Mouse (Mus musculus): ENCODE measurements around the gene Pradc1.

DNA sequence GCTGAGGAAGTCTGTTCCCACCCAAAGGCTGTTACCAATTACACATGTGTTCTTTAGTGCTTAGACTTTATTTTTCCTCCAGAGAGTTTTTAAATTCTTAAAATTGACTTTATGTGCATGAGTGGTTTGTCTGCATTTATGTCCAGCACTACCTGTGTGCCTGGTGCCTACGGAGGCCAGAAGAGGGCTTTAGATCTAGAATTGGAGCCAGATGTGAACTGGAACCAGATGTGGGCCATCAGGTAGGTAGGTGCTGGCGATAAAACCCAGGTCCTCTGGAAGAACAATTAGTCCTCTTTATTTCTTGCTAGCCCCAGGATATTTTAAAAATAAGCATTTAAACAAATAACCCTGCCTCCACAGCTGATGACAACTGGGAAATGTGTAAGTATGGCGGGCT is 39.8 kb upstream of the Pradc1 start:
- TF ChIP-seq CTCF (IDR thresholded peaks at IDR 0.05; ENCODE audit: borderline replicate concordance, extremely low read depth, insufficient read depth, insufficient read length): no peak
- TF ChIP-seq POLR2A (IDR thresholded peaks at IDR 0.05; ENCODE audit: borderline replicate concordance, extremely low read depth, insufficient read depth, insufficient read length, poor library complexity, severe bottlenecking): no peak
